Mouse (Mus musculus): ENCODE measurements around the gene Nr2f2. TPM values are rescaled to one million over a fixed set of nuclear protein-coding genes. Genes with fewer than 3 reads are reported as not detected.

Nr2f2 gene
- polyA plus RNA-seq (2012; ENCODE audit: insufficient read depth, low replicate concordance), result 0.43 and 5.4 TPM in 2 replicates

- Histone ChIP-seq H3K9me3 (peaks cover 26% of the 10 kb centered on the region), H3K4me3 (replicated peaks) (no peak within 1 kb of the TSS), H3K4me1 (peaks cover 14% of the 10 kb centered on the region), H3K36me3 (replicated peaks; ENCODE audit: low read length) (no peaks in the 10 kb centered on the region), H3K27me3 (replicated peaks) (peaks cover 92% of the 10 kb centered on the region)
- no peak for TF ChIP-seq FLI1 (IDR thresholded peaks at IDR 0.05; ENCODE audit: low read length)
Observed at GRCm38 (mm10) chr7:70365941-70366807, at the start of gene Nr2f2. Gene Nr2f2, minus strand, starts transcription at chr7:70366735.

- Histone ChIP-seq H3K9me3 (peaks cover 24% of the 10 kb centered on the region), H3K4me3 (replicated peaks) (no peak overlapping the region), H3K27me3 (replicated peaks) (no peaks in the 10 kb centered on the region), H3K4me1 (no peaks in the 10 kb centered on the region), H3K36me3 (replicated peaks; ENCODE audit: low read length) (no peaks in the 10 kb centered on the region)
- TF ChIP-seq GATA1 (IDR thresholded peaks at IDR 0.05; ENCODE audit: borderline replicate concordance, low read length) (no peak), FLI1 (IDR thresholded peaks at IDR 0.05; ENCODE audit: low read length) (no peak)
Observed at GRCm38 (mm10) chr7:70414461-70414860, 47.9 kb upstream of the Nr2f2 start.

- TF ChIP-seq FLI1 (IDR thresholded peaks at IDR 0.05; ENCODE audit: low read length) (no peak), GATA1 (IDR thresholded peaks at IDR 0.05; ENCODE audit: borderline replicate concordance, low read length) (no peak)
- H3K9me3 ChIP-seq, result peaks cover 24% of the 10 kb centered on the region
- no peaks in the 10 kb centered on the region for H3K27me3 ChIP-seq (replicated peaks)
- no peaks in the 10 kb centered on the region for H3K36me3 ChIP-seq (replicated peaks; ENCODE audit: low read length)
- H3K4me3 ChIP-seq (replicated peaks), result no peak overlapping the region
- no peaks in the 10 kb centered on the region for H3K4me1 ChIP-seq
Observed at GRCm38 (mm10) chr7:70413646-70414045, 47.1 kb upstream of the Nr2f2 start.

- Histone ChIP-seq H3K9me3 (peaks cover 24% of the 10 kb centered on the region), H3K4me3 (replicated peaks) (no peak overlapping the region), H3K4me1 (no peaks in the 10 kb centered on the region), H3K36me3 (replicated peaks; ENCODE audit: low read length) (no peaks in the 10 kb centered on the region), H3K27me3 (replicated peaks) (no peaks in the 10 kb centered on the region)
- TF ChIP-seq GATA1 (IDR thresholded peaks at IDR 0.05; ENCODE audit: borderline replicate concordance, low read length) (no peak), FLI1 (IDR thresholded peaks at IDR 0.05; ENCODE audit: low read length) (no peak)
Observed at GRCm38 (mm10) chr7:70412900-70413299, 46.4 kb upstream of the Nr2f2 start.

DNA sequence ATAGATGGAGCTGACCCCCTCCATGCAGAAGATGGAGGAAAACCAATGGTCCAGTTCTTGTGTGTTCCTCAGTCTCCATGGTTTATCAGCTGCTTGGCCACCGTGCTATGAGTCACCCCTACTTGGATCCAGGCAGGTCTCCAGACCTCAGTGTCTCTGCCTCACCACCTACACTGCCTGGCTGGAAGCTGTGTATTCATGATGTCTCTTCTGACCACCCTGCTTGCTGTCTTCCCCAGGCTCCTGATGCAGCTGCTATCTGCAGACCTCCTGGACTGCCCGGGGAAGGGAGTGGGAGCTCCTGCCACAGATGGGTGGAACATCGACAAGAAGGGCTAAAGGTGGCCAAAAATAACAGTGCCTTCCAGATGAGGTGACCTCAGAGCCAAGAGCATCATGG, 43.8 kb upstream of the Nr2f2 start:
- TF ChIP-seq FLI1 (IDR thresholded peaks at IDR 0.05; ENCODE audit: low read length) (no peak), GATA1 (IDR thresholded peaks at IDR 0.05; ENCODE audit: borderline replicate concordance, low read length) (no peak)
- Histone ChIP-seq H3K27me3 (replicated peaks) (no peaks in the 10 kb centered on the region), H3K4me3 (replicated peaks) (no peak overlapping the region), H3K36me3 (replicated peaks; ENCODE audit: low read length) (no peaks in the 10 kb centered on the region), H3K4me1 (no peaks in the 10 kb centered on the region), H3K9me3 (peaks cover 26% of the 10 kb centered on the region)

- Histone ChIP-seq H3K4me1 (no peaks in the 10 kb centered on the region), H3K36me3 (replicated peaks; ENCODE audit: low read length) (no peaks in the 10 kb centered on the region), H3K9me3 (peaks cover 23% of the 10 kb centered on the region), H3K4me3 (replicated peaks) (no peak overlapping the region), H3K27me3 (replicated peaks) (no peaks in the 10 kb centered on the region)
- TF ChIP-seq GATA1 (IDR thresholded peaks at IDR 0.05; ENCODE audit: borderline replicate concordance, low read length), result no peak
- no peak for TF ChIP-seq FLI1 (IDR thresholded peaks at IDR 0.05; ENCODE audit: low read length)
Observed at GRCm38 (mm10) chr7:70409890-70410289, 43.4 kb upstream of the Nr2f2 start.

DNA sequence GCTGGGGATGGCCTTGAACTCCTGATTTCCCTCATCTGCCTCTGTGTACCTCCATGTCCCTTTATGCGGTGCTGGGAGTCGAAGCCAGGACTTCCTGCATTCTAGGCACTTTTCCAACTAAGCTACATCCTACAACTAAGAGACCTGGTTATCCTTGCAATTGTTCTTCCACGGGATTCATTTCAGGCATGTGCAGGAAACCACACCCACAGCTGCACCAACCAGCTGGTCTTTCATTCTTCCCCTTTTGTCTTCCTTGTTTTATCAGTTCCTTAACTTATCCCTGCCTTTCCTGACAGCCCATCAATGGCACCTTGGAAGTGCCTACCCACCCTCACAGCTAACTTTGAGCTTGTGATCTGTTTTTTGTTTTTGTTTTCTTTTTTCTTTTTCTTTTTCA, 42.3 kb upstream of the Nr2f2 start:
- no peak for TF ChIP-seq FLI1 (IDR thresholded peaks at IDR 0.05; ENCODE audit: low read length)
- no peak for TF ChIP-seq GATA1 (IDR thresholded peaks at IDR 0.05; ENCODE audit: borderline replicate concordance, low read length)
- H3K36me3 ChIP-seq (replicated peaks; ENCODE audit: low read length), result no peaks in the 10 kb centered on the region
- H3K4me1 ChIP-seq, result no peaks in the 10 kb centered on the region
- H3K9me3 ChIP-seq, result peaks cover 23% of the 10 kb centered on the region
- H3K27me3 ChIP-seq (replicated peaks), result no peaks in the 10 kb centered on the region
- no peak overlapping the region for H3K4me3 ChIP-seq (replicated peaks)

- Histone ChIP-seq H3K9me3 (peaks cover 18% of the 10 kb centered on the region), H3K4me1 (no peaks in the 10 kb centered on the region), H3K27me3 (replicated peaks) (no peaks in the 10 kb centered on the region), H3K4me3 (replicated peaks) (no peak overlapping the region), H3K36me3 (replicated peaks; ENCODE audit: low read length) (no peaks in the 10 kb centered on the region)
- no peak for TF ChIP-seq FLI1 (IDR thresholded peaks at IDR 0.05; ENCODE audit: low read length)
- no peak for TF ChIP-seq GATA1 (IDR thresholded peaks at IDR 0.05; ENCODE audit: borderline replicate concordance, low read length)
Observed at GRCm38 (mm10) chr7:70407123-70407522, 40.6 kb upstream of the Nr2f2 start.

DNA sequence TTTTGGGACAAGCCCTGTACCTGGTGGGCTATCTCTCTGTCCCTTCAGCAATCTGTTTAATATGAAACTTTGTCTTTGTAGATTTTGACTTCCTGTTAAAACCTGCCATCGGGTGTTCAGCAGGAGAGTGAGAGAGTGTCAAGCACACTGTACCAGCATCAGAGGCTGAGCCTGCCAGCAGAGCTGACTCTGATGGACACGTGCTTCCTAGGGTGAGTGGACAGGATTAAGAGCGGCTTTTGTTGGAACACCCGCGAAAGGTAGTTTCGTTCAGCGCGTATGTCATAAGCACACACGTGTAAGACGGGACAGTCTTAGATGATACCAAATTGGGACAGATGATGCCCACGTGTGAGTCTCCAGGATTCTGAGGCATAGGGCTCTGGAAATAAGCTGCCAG, 40.0 kb upstream of the Nr2f2 start:
- Histone ChIP-seq H3K36me3 (replicated peaks; ENCODE audit: low read length) (no peaks in the 10 kb centered on the region), H3K27me3 (replicated peaks) (no peaks in the 10 kb centered on the region), H3K4me1 (no peaks in the 10 kb centered on the region), H3K9me3 (peaks cover 16% of the 10 kb centered on the region), H3K4me3 (replicated peaks) (no peak overlapping the region)
- TF ChIP-seq FLI1 (IDR thresholded peaks at IDR 0.05; ENCODE audit: low read length) (no peak), GATA1 (IDR thresholded peaks at IDR 0.05; ENCODE audit: borderline replicate concordance, low read length) (no peak)

- no peaks in the 10 kb centered on the region for H3K4me1 ChIP-seq
- TF ChIP-seq GATA1 (IDR thresholded peaks at IDR 0.05; ENCODE audit: borderline replicate concordance, low read length) (no peak), FLI1 (IDR thresholded peaks at IDR 0.05; ENCODE audit: low read length) (no peak)
- H3K9me3 ChIP-seq, result peaks cover 10% of the 10 kb centered on the region
- no peak overlapping the region for H3K4me3 ChIP-seq (replicated peaks)
- no peaks in the 10 kb centered on the region for H3K27me3 ChIP-seq (replicated peaks)
- no peaks in the 10 kb centered on the region for H3K36me3 ChIP-seq (replicated peaks; ENCODE audit: low read length)
Observed at GRCm38 (mm10) chr7:70405466-70405865, 38.9 kb upstream of the Nr2f2 start.
